Mouse (Mus musculus): ENCODE data around the gene Nutm1. TPM values are rescaled to one million over a fixed set of nuclear protein-coding genes. Genes with fewer than 3 reads are reported as not detected.
A peak's percentile ranks its signal among the peaks of the same experiment; 100 is the strongest.

Gene Nutm1
- polyA plus RNA-seq, 1 experiment from 2014 or later = not detected

- Histone ChIP-seq H3K36me3 (ENCODE audit: control insufficient read depth, insufficient read depth) (no peaks in the 10 kb centered on the region), H3K4me3 (replicated peaks; ENCODE audit: low read length) (no peak overlapping the region), H3K4me1 (replicated peaks; ENCODE audit: control insufficient read depth, insufficient read depth, low read length) (no peaks in the 10 kb centered on the region), H3K27me3 (replicated peaks; ENCODE audit: control insufficient read depth, insufficient read depth, low read length) (no peaks in the 10 kb centered on the region), H3K4me2 (ENCODE audit: low read length) (no peak overlapping the region), H3K27ac (ENCODE audit: low read length) (no peak overlapping the region), H3K9ac (replicated peaks; ENCODE audit: low read depth, low read length) (no peak overlapping the region), H3K9me3 (ENCODE audit: control insufficient read depth, low read length) (no peaks in the 10 kb centered on the region)
- WGBS = 90% methylated on average over 5 of the region's 5 CpGs
- ATAC-seq = no peak
Observed at GRCm38 (mm10) chr2:112220880-112221279, 38.2 kb downstream of the Nutm1 start.

- no peak overlapping the region for H3K27ac ChIP-seq (ENCODE audit: low read length)
- H3K4me3 ChIP-seq (replicated peaks; ENCODE audit: low read length) = no peak overlapping the region
- no peaks in the 10 kb centered on the region for H3K4me1 ChIP-seq (replicated peaks; ENCODE audit: control insufficient read depth, insufficient read depth, low read length)
- no peak overlapping the region for H3K9ac ChIP-seq (replicated peaks; ENCODE audit: low read depth, low read length)
- ATAC-seq = no peak
- H3K9me3 ChIP-seq (ENCODE audit: control insufficient read depth, low read length) = no peaks in the 10 kb centered on the region
- no peaks in the 10 kb centered on the region for H3K27me3 ChIP-seq (replicated peaks; ENCODE audit: control insufficient read depth, insufficient read depth, low read length)
- no peak overlapping the region for H3K4me2 ChIP-seq (ENCODE audit: low read length)
- H3K36me3 ChIP-seq (ENCODE audit: control insufficient read depth, insufficient read depth) = no peaks in the 10 kb centered on the region
- 83% methylated on average over 6 of the region's 6 CpGs for WGBS
Observed at GRCm38 (mm10) chr2:112217614-112218013, 41.5 kb downstream of the Nutm1 start.

GRCm38 (mm10) chr2:112215977-112216376, 43.1 kb downstream of the Nutm1 start:
- H3K9ac ChIP-seq (replicated peaks; ENCODE audit: low read depth, low read length) = no peak overlapping the region
- no peaks in the 10 kb centered on the region for H3K9me3 ChIP-seq (ENCODE audit: control insufficient read depth, low read length)
- no peak overlapping the region for H3K4me2 ChIP-seq (ENCODE audit: low read length)
- H3K4me1 ChIP-seq (replicated peaks; ENCODE audit: control insufficient read depth, insufficient read depth, low read length) = no peaks in the 10 kb centered on the region
- no peaks in the 10 kb centered on the region for H3K36me3 ChIP-seq (ENCODE audit: control insufficient read depth, insufficient read depth)
- no peak overlapping the region for H3K4me3 ChIP-seq (replicated peaks; ENCODE audit: low read length)
- H3K27me3 ChIP-seq (replicated peaks; ENCODE audit: control insufficient read depth, insufficient read depth, low read length) = no peaks in the 10 kb centered on the region
- peak; percentile 63 for ATAC-seq
- 3% methylated on average over 1 of the region's 1 CpGs for WGBS
- H3K27ac ChIP-seq (ENCODE audit: low read length) = no peak overlapping the region

- Histone ChIP-seq H3K27me3 (replicated peaks; ENCODE audit: control insufficient read depth, insufficient read depth, low read length) (no peaks in the 10 kb centered on the region), H3K9me3 (ENCODE audit: control insufficient read depth, low read length) (no peaks in the 10 kb centered on the region), H3K9ac (replicated peaks; ENCODE audit: low read depth, low read length) (no peak overlapping the region), H3K4me1 (replicated peaks; ENCODE audit: control insufficient read depth, insufficient read depth, low read length) (no peaks in the 10 kb centered on the region), H3K27ac (ENCODE audit: low read length) (no peak overlapping the region), H3K4me2 (ENCODE audit: low read length) (no peak overlapping the region), H3K4me3 (replicated peaks; ENCODE audit: low read length) (no peak overlapping the region), H3K36me3 (ENCODE audit: control insufficient read depth, insufficient read depth) (no peaks in the 10 kb centered on the region)
- WGBS = 76% methylated on average over 2 of the region's 2 CpGs
- peak; percentile 68 for ATAC-seq
Observed at GRCm38 (mm10) chr2:112210699-112211098, 48.4 kb downstream of the Nutm1 start.

- 30% methylated on average over 6 of the region's 6 CpGs for WGBS
Observed at GRCm38 (mm10) chr2:112210142-112210541, 48.9 kb downstream of the Nutm1 start.

GRCm38 (mm10) chr2:112203056-112203455, 56.0 kb downstream of the Nutm1 start:
- no peak overlapping the region for H3K4me3 ChIP-seq (replicated peaks; ENCODE audit: low read length)
- H3K27ac ChIP-seq (ENCODE audit: low read length) = no peak overlapping the region
- no peaks in the 10 kb centered on the region for H3K9me3 ChIP-seq (ENCODE audit: control insufficient read depth, low read length)
- ATAC-seq = peak; percentile 69
- no peaks in the 10 kb centered on the region for H3K36me3 ChIP-seq (ENCODE audit: control insufficient read depth, insufficient read depth)
- no peak overlapping the region for H3K4me2 ChIP-seq (ENCODE audit: low read length)
- no peaks in the 10 kb centered on the region for H3K4me1 ChIP-seq (replicated peaks; ENCODE audit: control insufficient read depth, insufficient read depth, low read length)
- H3K27me3 ChIP-seq (replicated peaks; ENCODE audit: control insufficient read depth, insufficient read depth, low read length) = no peaks in the 10 kb centered on the region
- no peak overlapping the region for H3K9ac ChIP-seq (replicated peaks; ENCODE audit: low read depth, low read length)
- 39% methylated on average over 6 of the region's 6 CpGs for WGBS

More at GRCm38 (mm10) chr2:112210142-112210541, 48.9 kb downstream of the Nutm1 start:
- Histone ChIP-seq H3K4me2 (ENCODE audit: low read length) (no peak overlapping the region), H3K27me3 (replicated peaks; ENCODE audit: control insufficient read depth, insufficient read depth, low read length) (no peaks in the 10 kb centered on the region), H3K9me3 (ENCODE audit: control insufficient read depth, low read length) (no peaks in the 10 kb centered on the region), H3K4me1 (replicated peaks; ENCODE audit: control insufficient read depth, insufficient read depth, low read length) (no peaks in the 10 kb centered on the region), H3K27ac (ENCODE audit: low read length) (no peak overlapping the region), H3K9ac (replicated peaks; ENCODE audit: low read depth, low read length) (no peak overlapping the region), H3K4me3 (replicated peaks; ENCODE audit: low read length) (no peak overlapping the region), H3K36me3 (ENCODE audit: control insufficient read depth, insufficient read depth) (no peaks in the 10 kb centered on the region)
- ATAC-seq = peak; percentile 96

Other genes starting within 250 kb of the Nutm1 start
- gene Olfr1310, start 246.6 kb downstream of the Nutm1 start, polyA plus RNA-seq (2015; fragmentation: Nextera tagmentation; extraction: Ambion mirVana) = not detected in 2 replicates
- gene Olfr1311, start 234.9 kb downstream of the Nutm1 start, polyA plus RNA-seq (2015; fragmentation: Nextera tagmentation; extraction: Ambion mirVana) = not detected in 2 replicates
- not detected in 2 replicates for gene Olfr1312, start 209.1 kb downstream of the Nutm1 start, polyA plus RNA-seq (2015; fragmentation: Nextera tagmentation; extraction: Ambion mirVana)
- not detected in 2 replicates for gene Olfr1313, start 181.4 kb downstream of the Nutm1 start, polyA plus RNA-seq (2015; fragmentation: Nextera tagmentation; extraction: Ambion mirVana)
- gene Olfr1314, start 162.5 kb downstream of the Nutm1 start, polyA plus RNA-seq (2015; fragmentation: Nextera tagmentation; extraction: Ambion mirVana) = not detected in 2 replicates
- not detected in 2 replicates for gene Olfr1315-ps1, start 143.9 kb downstream of the Nutm1 start, polyA plus RNA-seq (2015; fragmentation: Nextera tagmentation; extraction: Ambion mirVana)
- not detected in 2 replicates for gene Olfr1316, start 124.3 kb downstream of the Nutm1 start, polyA plus RNA-seq (2015; fragmentation: Nextera tagmentation; extraction: Ambion mirVana)
- not detected in 2 replicates for gene Olfr1317, start 119.0 kb downstream of the Nutm1 start, polyA plus RNA-seq (2015; fragmentation: Nextera tagmentation; extraction: Ambion mirVana)
- gene Olfr1318, start 105.1 kb downstream of the Nutm1 start, polyA plus RNA-seq (2015; fragmentation: Nextera tagmentation; extraction: Ambion mirVana) = not detected in 2 replicates
- 13.3 and 15.9 TPM in 2 replicates for gene Lpcat4, start 19.8 kb downstream of the Nutm1 start, polyA plus RNA-seq (2015; fragmentation: Nextera tagmentation; extraction: Ambion mirVana)
- 157 and 169 TPM in 2 replicates for gene Nop10, start 2.6 kb upstream of the Nutm1 start, polyA plus RNA-seq (2015; fragmentation: Nextera tagmentation; extraction: Ambion mirVana)
- 18.5 and 20.1 TPM in 2 replicates for gene Slc12a6, start 6.5 kb upstream of the Nutm1 start, polyA plus RNA-seq (2015; fragmentation: Nextera tagmentation; extraction: Ambion mirVana)
- gene Gm21985, start 7.0 kb upstream of the Nutm1 start, polyA plus RNA-seq (2015; fragmentation: Nextera tagmentation; extraction: Ambion mirVana) = not detected in 2 replicates
- 150 and 174 TPM in 2 replicates for gene Emc4, start 108.7 kb upstream of the Nutm1 start, polyA plus RNA-seq (2015; fragmentation: Nextera tagmentation; extraction: Ambion mirVana)
- 43.4 and 51.0 TPM in 2 replicates for gene Katnbl1, start 119.9 kb upstream of the Nutm1 start, polyA plus RNA-seq (2015; fragmentation: Nextera tagmentation; extraction: Ambion mirVana)
- 17.2 and 18.0 TPM in 2 replicates for gene Emc7, start 195.7 kb upstream of the Nutm1 start, polyA plus RNA-seq (2015; fragmentation: Nextera tagmentation; extraction: Ambion mirVana)
- gene Chrm5, start 221.5 kb upstream of the Nutm1 start, polyA plus RNA-seq (2015; fragmentation: Nextera tagmentation; extraction: Ambion mirVana) = 0.80 and 1.2 TPM in 2 replicates
- gene Aven, start 233.7 kb upstream of the Nutm1 start, polyA plus RNA-seq (2015; fragmentation: Nextera tagmentation; extraction: Ambion mirVana) = 1.9 and 2.2 TPM in 2 replicates

All from forebrain, embryonic 16.5 days (tissue).